8 mouse cellular contexts compared by ENCODE assay signal in the genomic region with DNA sequence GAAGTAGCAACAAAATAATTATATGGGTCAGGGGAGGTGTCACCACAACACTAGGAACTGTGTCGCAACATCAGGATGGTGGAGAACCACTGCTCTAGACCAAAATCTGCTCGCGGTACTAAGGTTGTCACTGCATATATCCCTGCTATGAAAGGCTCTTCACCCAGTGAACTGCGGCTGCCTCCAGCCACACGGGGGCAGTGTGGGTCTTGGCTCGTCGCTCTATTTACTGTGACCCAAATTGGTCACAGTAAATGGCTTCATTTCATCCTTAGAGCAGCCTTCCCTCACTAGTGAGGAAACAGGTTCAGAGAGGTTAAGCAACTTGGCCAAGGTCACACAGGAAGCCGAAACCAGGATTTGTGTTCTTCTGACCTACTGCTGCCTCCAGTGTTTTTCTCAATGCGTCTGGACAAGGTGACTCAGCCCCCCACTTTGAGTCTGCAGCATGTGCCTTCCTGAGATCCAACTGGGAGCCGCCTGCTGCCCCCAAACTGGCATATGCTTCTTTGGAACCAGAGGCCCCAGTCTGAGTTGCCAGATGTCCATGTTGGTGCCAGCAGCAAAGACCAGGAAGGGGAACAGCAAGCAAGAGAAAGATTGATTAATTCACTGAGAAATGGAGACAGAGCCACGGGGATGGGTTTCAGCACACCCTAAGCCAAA.
A peak's percentile ranks its signal among the peaks of the same experiment; 100 is the strongest.
DNase-seq lines count a peak whose midpoint lies in the region; ATAC-seq lines count a peak whose summit lies in the region.

No protein-coding gene starts in this region.

- intact Hi-C loops in gastrocnemius, postnatal 36 days (cut with DNase I), result loop anchor here (2.0 kb wide), 1 partner anchor 113 kb away; no protein-coding TSS in a partner anchor

- DNase-seq in frontal cortex, postnatal 10 days (ENCODE audit: low spot score in 2 of 2), result peak; percentile 29 to 36
- DNase-seq in R1 (ENCODE audit: low read depth, low spot score), result peak; percentile 67
- peak; percentile 89 to 91 for DNase-seq in cerebellum, postnatal 10 days
- peak; percentile 29 to 34 for DNase-seq in gastrocnemius, postnatal 36 days
- peak; percentile 37 to 49 for DNase-seq in layer of hippocampus, adult 18-20 months (ENCODE audit: low spot score in 2 of 2)
- peak; percentile 86 for DNase-seq in lung, postnatal 10 days
- peak; percentile 35 for DNase-seq in thymus, postnatal 0 days (ENCODE audit: low spot score)

- no peak for ATAC-seq in frontal cortex, adult (ENCODE audit: low TSS enrichment)

Comparison
In these comparisons a context has a peak if more than half of its experiments do, and no peak if none do; other contexts are left out.
1. DNase-seq: peak in every context shown above with its lines; median percentile 90 in cerebellum, postnatal 10 days; 86 in lung, postnatal 10 days; 67 in R1; 43 in layer of hippocampus, adult 18-20 months; 35 in thymus, postnatal 0 days; 32 in frontal cortex, postnatal 10 days; 32 in gastrocnemius, postnatal 36 days.